Mouse (Mus musculus) heart, postnatal 10 days (tissue): ENCODE measurements at regions not wholly inside any gene's neighbourhood (a gene's known extent, or its start where the extent isn't known, plus 50 kb on each side); places are given as distances from the start of the nearest gene placed in this dataset.

Experiments used
- DNase-seq, 2 experiments: peaks; one replicate each; pipeline ENCODE4 v3.0.0; 2021
- intact Hi-C: fragments of 180-260 bp; cut with DNase I; formaldehyde crosslinking; loops from one replicate; pipeline ENCODE4 v1.15.1; 2025

- DNase-seq: no peak
- intact Hi-C loops: no loop called here
These were observed 405.1 kb upstream of the A1bg start for GRCm38 (mm10) chr15:61327925-61328324.

- intact Hi-C loops: no loop called here
- no peak for DNase-seq
These were observed 399.4 kb upstream of the A1bg start for GRCm38 (mm10) chr15:61322243-61322642.

- no peak for DNase-seq
- intact Hi-C loops: no loop called here
These were observed 386.8 kb upstream of the A1bg start for GRCm38 (mm10) chr15:61309452-61310165.

- intact Hi-C loops: no loop called here
These were observed 386.1 kb upstream of the A1bg start for GRCm38 (mm10) chr15:61308936-61309335.

GRCm38 (mm10) chr15:61304546-61304945 is 381.7 kb upstream of the A1bg start:
- DNase-seq: no peak
- intact Hi-C loops: no loop called here

More at GRCm38 (mm10) chr15:61308936-61309335, 386.1 kb upstream of the A1bg start:
- peak; percentile 42 to 52 for DNase-seq

GRCm38 (mm10) chr15:61299796-61300195 is 377.0 kb upstream of the A1bg start:
- intact Hi-C loops: no loop called here
- DNase-seq: peak in 1 of 2 experiments; percentile 4

- DNase-seq: no peak
- intact Hi-C loops: no loop called here
These were observed 374.8 kb upstream of the A1bg start for GRCm38 (mm10) chr15:61297447-61298208.

GRCm38 (mm10) chr15:61294616-61295015 is 371.8 kb upstream of the A1bg start:
- no peak for DNase-seq
- intact Hi-C loops: no loop called here

GRCm38 (mm10) chr15:61294131-61294530 is 371.3 kb upstream of the A1bg start:
- no peak for DNase-seq
- intact Hi-C loops: no loop called here

GRCm38 (mm10) chr15:61268766-61269165 is 346.0 kb upstream of the A1bg start:
- DNase-seq: peak; percentile 2 to 20
- intact Hi-C loops: no loop called here

GRCm38 (mm10) chr15:61259047-61259446 is 336.2 kb upstream of the A1bg start:
- intact Hi-C loops: no loop called here
- DNase-seq: no peak

GRCm38 (mm10) chr15:61244511-61244910 is 321.7 kb upstream of the A1bg start:
- DNase-seq: no peak
- intact Hi-C loops: loop anchor here (5.0 kb wide), 1 partner anchor 153 kb away; no protein-coding TSS in a partner anchor

GRCm38 (mm10) chr15:61242161-61242681 is 319.4 kb upstream of the A1bg start:
- intact Hi-C loops: loop anchor here (5.0 kb wide), 1 partner anchor 155 kb away; no protein-coding TSS in a partner anchor
- DNase-seq: no peak

- intact Hi-C loops: loop anchor here (5.0 kb wide), 1 partner anchor 156 kb away; no protein-coding TSS in a partner anchor
- DNase-seq: no peak
These were observed 318.9 kb upstream of the A1bg start for GRCm38 (mm10) chr15:61241741-61242140.

- intact Hi-C loops: loop anchor here (5.0 kb wide), 1 partner anchor 157 kb away; no protein-coding TSS in a partner anchor
These were observed 317.5 kb upstream of the A1bg start for GRCm38 (mm10) chr15:61240344-61240743.

GRCm38 (mm10) chr15:61239414-61239813 is 316.6 kb upstream of the A1bg start:
- intact Hi-C loops: no loop called here
- no peak for DNase-seq

More at GRCm38 (mm10) chr15:61240344-61240743, 317.5 kb upstream of the A1bg start:
- no peak for DNase-seq

GRCm38 (mm10) chr15:61238996-61239395 is 316.2 kb upstream of the A1bg start:
- intact Hi-C loops: no loop called here
- DNase-seq: no peak

- intact Hi-C loops: no loop called here
- DNase-seq: peak; percentile 49 to 51
These were observed 306.8 kb upstream of the A1bg start for GRCm38 (mm10) chr15:61229579-61229978.

- DNase-seq: no peak
- intact Hi-C loops: no loop called here
These were observed 300.1 kb upstream of the A1bg start for GRCm38 (mm10) chr15:61222923-61223322.

- intact Hi-C loops: no loop called here
- DNase-seq: no peak
These were observed 287.3 kb upstream of the A1bg start for GRCm38 (mm10) chr15:61210161-61210560.

GRCm38 (mm10) chr15:61189981-61190380 is 267.2 kb upstream of the A1bg start:
- intact Hi-C loops: no loop called here
- no peak for DNase-seq
